Mouse (Mus musculus) lung, postnatal 4 days (tissue): ENCODE measurements around the gene Kcnk1.
A peak's percentile ranks its signal among the peaks of the same experiment; 100 is the strongest.

ENCODE experiments used
- DNase-seq, 2 experiments: peaks; one replicate each; pipeline ENCODE4 v3.0.0; 2021

Gene Kcnk1

DNA sequence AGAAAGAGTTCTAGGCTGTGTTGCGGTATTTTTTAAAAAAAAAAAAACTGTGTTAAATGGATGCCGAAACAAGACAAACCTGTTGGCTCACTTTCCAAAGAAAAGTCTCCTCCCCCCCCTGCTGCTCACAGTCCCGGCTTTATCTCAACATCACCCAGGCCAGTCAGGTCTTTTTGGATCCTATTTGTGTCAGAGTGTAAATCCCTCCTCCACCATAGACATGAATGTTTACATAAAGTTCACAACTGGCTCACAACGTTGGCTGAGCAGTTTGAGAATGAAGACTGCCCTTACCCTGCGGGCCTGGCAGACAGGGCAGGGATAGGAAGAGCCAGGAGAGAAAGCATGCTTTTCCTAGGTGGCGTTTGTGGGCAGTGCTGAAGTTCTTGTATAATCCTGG is 2.0 kb downstream of the Kcnk1 start:
- DNase-seq, result no peak

DNA sequence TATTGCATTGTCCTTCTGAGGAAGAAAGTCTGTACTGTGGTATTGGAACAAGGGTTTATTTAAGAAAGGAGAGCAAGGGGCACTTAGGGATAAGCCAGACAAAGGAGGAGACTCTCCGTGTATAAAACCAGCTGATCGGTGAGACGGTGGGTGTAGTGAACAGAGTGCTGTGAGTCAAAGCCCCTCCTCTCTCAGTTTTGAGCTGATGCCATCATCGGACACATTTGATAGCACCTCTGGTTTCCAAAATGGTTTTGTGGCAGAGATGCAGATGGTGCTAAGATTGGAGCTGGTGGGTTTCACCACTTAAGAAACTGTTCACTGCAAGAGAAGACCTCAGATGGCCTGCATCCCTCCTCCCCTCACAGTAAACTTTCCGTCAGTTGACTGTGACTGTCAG is 2.6 kb downstream of the Kcnk1 start:
- DNase-seq, result no peak

DNA sequence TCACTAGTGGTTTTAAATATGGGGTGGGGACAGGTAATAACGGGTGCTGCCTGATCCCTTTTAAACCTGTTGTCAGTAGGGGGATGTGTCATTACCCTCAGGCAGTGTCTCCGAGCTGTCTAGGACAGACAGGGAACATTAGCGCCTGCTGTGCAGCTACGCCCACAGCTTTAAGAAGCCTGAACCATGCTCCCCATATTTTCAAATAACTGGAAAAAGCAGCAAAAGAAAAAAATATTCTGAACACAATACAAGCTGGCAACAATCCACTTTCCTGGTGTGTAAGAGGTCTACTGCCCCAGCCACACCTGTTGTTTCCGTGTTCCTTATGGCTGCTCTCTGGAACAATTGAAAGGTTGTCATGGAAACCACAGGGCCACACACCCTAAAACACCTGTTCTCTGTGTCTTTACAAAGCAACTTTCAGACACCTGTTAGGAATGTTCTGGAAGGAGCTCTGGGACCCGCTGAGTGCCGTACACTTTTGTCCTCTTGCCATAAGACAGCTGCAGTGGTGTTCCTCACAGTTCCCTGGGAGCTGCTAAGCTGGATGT is 4.9 kb downstream of the Kcnk1 start:
- DNase-seq, result peak; percentile 10 to 33

GRCm38 (mm10) chr8:126003546-126003945 is 8.6 kb downstream of the Kcnk1 start:
- DNase-seq, result no peak

GRCm38 (mm10) chr8:126004953-126005352 is 10.0 kb downstream of the Kcnk1 start:
- DNase-seq, result no peak

- DNase-seq, result no peak
These were observed 11.5 kb downstream of the Kcnk1 start for GRCm38 (mm10) chr8:126006310-126006990.

DNA sequence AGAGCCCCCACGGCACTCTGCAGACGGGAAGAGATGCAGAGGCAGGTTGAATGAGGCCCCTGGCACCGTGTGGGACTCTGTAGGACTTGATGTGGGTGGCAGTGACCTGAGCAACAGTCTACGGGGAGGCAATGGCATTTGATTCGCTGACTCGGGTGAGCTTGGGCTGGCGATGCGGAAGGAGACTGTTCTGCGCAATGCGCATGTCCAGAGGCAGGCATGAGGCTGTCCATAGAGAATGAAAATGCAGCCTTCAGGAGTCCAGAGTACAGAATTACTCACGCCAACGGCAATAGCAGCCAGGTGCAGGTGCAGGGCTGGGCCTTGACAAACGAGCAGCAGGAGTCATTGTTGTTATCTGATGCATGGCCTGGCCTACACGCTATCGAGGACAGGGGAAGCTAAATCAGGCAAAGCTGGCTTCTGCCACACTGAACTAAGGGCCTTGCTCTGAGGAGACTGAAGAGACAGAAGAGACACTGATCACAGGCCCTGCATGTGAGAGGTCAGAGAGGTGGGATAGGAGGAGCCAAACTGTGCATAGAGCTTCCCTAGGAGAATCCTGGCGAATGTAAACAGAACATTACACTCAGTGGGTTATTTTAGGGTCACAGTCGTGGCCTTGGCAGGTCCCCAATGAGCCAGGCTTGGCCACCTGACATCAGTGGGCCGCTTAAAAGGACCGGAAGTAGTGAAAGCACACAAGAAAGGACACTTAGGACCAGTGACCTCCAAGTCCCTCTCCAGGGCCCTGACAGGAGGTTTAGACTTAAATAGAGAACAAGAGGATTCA is 12.8 kb downstream of the Kcnk1 start:
- DNase-seq, result no peak

GRCm38 (mm10) chr8:126008945-126009344 is 14.0 kb downstream of the Kcnk1 start:
- no peak for DNase-seq

- DNase-seq, result no peak
These were observed 15.9 kb downstream of the Kcnk1 start for GRCm38 (mm10) chr8:126010900-126011299.

- DNase-seq, result no peak
These were observed 17.4 kb downstream of the Kcnk1 start for GRCm38 (mm10) chr8:126012334-126012733.

DNA sequence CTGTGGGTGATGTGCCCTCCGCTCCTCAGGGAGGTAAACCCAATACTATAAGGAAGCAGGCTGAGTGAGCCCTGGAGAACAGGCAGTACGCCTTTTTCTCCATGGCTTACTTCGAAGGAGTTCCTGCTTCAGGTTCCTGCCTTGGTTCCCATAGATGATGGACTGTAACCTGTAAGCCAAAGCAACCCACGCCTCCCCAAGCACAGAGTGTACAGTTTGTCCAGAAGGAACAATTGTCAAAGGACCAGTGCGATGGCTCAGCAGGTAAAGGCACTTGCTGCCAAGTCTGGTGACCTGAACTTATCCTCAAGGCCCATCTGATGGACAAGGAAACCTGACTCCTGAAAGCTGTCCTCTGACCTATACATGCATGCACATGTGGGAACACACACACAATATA is 18.7 kb downstream of the Kcnk1 start:
- DNase-seq, result no peak

GRCm38 (mm10) chr8:126021932-126022331 is 27.0 kb downstream of the Kcnk1 start:
- DNase-seq, result peak in 1 of 2 experiments; percentile 4

GRCm38 (mm10) chr8:126023706-126024305 is 28.8 kb downstream of the Kcnk1 start:
- DNase-seq, result peak in 1 of 2 experiments; percentile 2

DNA sequence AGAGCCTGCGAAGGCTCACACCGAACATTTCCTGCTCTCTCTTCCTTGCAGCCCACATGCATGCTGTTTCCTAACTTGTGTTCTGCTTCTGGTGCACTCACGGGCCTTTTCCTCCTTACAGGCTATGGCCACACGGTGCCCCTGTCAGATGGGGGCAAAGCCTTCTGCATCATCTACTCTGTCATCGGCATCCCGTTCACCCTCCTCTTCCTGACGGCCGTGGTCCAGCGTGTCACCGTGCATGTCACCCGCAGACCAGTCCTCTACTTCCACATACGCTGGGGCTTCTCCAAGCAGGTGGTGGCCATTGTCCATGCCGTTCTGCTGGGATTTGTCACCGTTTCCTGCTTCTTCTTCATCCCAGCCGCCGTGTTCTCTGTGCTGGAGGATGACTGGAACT is 29.9 kb downstream of the Kcnk1 start:
- DNase-seq, result no peak

DNA sequence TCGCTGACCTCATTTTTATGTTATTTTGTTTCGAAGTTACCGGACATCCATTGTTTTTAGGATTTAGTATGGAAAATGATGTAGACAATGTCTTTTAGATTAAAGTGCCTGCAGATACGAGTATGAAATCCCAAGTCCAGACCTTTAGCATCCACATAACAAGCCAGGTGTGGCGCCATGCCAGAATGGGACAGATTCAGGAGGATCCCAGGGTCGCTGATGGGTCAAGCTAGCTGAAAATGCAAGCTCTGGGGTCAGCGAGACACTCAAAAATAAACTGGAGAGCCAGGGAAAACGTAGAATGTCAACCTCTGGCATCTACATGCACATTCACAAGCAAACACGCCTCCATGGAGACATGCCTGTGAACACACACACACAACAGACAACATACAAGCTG is 31.2 kb downstream of the Kcnk1 start:
- no peak for DNase-seq

GRCm38 (mm10) chr8:126026584-126026983 is 31.6 kb downstream of the Kcnk1 start:
- DNase-seq, result peak; percentile 31 to 38

DNA sequence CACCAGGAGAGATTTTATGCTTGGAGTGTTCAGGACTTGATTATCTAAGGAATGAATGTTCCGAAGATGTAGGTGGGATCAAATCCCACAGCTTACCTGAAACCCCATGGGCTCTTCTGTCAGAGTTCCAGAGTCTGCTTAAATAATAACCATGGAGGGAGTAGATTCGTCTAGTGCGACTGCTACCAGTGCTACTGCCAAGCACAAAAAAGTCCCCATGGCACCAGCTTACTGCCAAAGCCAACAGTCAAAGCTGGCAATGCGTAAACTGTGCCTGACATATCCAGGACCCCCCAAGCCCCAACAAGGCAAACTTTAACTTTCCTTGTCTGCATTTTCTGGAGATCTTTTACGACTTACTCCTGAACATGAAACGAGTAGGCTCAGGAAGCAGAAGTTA is 32.5 kb downstream of the Kcnk1 start:
- DNase-seq, result no peak

DNA sequence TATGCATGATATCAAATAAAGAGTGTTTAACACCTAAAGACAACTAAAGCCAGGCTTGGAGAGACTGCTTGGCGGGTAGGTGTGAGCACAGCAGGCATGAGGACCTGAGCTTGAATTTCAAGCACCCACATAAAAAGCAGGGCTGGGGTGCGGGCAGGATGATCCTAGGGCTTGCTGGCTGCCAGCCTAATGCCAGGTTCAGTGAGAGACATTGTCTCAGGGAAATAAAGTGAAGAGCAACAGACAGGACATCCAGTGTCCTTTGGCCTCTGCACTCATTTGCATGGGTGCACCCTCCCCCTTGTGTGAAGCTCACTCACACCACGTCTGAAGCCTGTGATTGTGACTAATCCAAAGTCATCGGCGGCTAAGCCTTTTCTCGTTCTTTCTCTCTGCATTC is 34.0 kb downstream of the Kcnk1 start:
- no peak for DNase-seq

- DNase-seq, result no peak
These were observed 37.8 kb downstream of the Kcnk1 start for GRCm38 (mm10) chr8:126032776-126033175.

- no peak for DNase-seq
These were observed 40.1 kb downstream of the Kcnk1 start for GRCm38 (mm10) chr8:126035046-126035445.

GRCm38 (mm10) chr8:126036340-126036739 is 41.4 kb downstream of the Kcnk1 start:
- no peak for DNase-seq

- DNase-seq, result no peak
These were observed 50.8 kb downstream of the Kcnk1 start for GRCm38 (mm10) chr8:126045751-126046150.

DNA sequence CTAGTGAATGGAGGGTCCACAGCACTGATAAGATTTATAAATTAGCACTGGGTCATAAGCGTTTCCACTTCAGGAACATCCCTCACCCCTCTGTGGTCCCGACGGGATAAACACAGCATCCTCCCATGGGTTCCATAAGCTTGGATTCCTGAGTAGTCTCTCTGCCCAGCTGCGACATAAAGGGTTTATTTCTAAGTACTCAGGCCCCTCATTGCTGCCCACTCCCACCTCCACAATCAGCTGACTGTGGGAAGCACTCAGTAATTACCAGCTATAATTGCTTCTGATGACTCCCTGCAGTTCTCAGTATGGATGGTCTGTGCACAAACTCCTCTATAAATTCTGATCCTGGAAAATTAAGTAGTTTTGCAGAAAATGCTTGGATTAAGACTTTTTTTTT is 58.9 kb downstream of the Kcnk1 start:
- no peak for DNase-seq

DNA sequence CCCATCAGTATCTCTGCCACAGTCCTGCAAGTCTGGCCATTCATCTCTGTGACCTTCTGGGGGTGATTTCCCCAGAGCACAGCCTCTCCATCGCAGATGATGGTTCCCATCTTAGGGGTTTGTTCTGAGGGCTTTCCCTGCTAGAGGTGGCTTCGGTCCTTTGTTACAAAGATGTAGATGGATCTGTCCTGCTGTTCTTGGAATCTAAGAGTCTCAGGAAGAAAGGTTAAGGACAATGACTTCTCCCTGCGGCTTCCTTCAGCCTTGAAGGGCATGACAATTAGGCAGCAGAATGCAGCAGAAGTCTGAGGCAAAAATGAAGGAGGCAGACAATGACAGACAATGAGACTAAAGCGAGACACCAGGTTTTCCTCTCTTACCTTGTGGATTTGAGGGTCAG is 63.9 kb downstream of the Kcnk1 start:
- DNase-seq, result no peak
